Mouse (Mus musculus): Measurements from ENCODE around the gene Rela.

GRCm38 (mm10) chr19:5665465-5665864, 28.2 kb downstream of the Rela start:
- TF ChIP-seq CTCF (conservative IDR thresholded peaks at IDR 0.05; ENCODE audit: insufficient read depth, insufficient read length, low read depth, low read length), result no peak
- TF ChIP-seq POLR2A (IDR thresholded peaks at IDR 0.05; ENCODE audit: low read depth, low read length), result no peak
